In genomic region chr11:46054311-46054710, GRCm38 (mm10) we compare ENCODE assay signal across 26 mouse cellular contexts. TPM values are rescaled to one million over a fixed set of nuclear protein-coding genes. Genes with fewer than 3 reads are reported as not detected.
DNase-seq lines count a peak whose midpoint lies in the region; ATAC-seq lines count a peak whose summit lies in the region.
"Had no signal": no experiment of that assay in that cellular context is flagged by ENCODE, and none has a peak within 500 bp of the region (broad histone marks: within the 10 kb centered on the region; RNA-seq: fewer than 3 reads in every experiment).

No protein-coding gene starts in this region.

- H3K9ac ChIP-seq in heart, embryonic 16.5 days (ENCODE audit: low read length) = no peak overlapping the region
- H3K9ac ChIP-seq: embryonic facial prominence, embryonic 12.5 days; hindbrain, embryonic 13.5 days; liver, embryonic 12.5 days; liver, postnatal 0 days; midbrain, embryonic 12.5 days; neural tube, embryonic 13.5 days had no signal

- H3K27me3 ChIP-seq in heart, embryonic 10.5 days (ENCODE audit: insufficient read depth, poor library complexity, severe bottlenecking) = no peaks in the 10 kb centered on the region
- H3K27me3 ChIP-seq in heart, embryonic 16.5 days (ENCODE audit: control insufficient read depth, insufficient read depth, low read length) = no peaks in the 10 kb centered on the region
- H3K27me3 ChIP-seq: embryonic facial prominence, embryonic 12.5 days; neural tube, embryonic 13.5 days had no signal

- DNase-seq in cerebellum, postnatal 10 days = peak; percentile 55 to 60
- no peak for DNase-seq in cerebellum, adult 9-10 months
- no peak for DNase-seq in heart, embryonic 10.5 days (ENCODE audit: low spot score)
- DNase-seq in heart, postnatal 14 days = no peak
- no peak for DNase-seq in heart, postnatal 4 days
- DNase-seq in induced T-regulatory cell, adult 2 months (ENCODE audit: low read depth) = peak; percentile 37
- DNase-seq: adrenal gland, adult 8-10 months; cerebellum, adult 2 months; gastrocnemius, postnatal 25 days; kidney, adult 9 months; kidney, postnatal 10 days; layer of hippocampus, postnatal 36 days; left cerebral cortex, postnatal 4 days; liver, postnatal 0 days; lung, postnatal 36 days; right cerebral cortex, postnatal 4 days; thymus, adult 2 months; thymus, postnatal 4 days had no signal

- whole genome bisulfite sequencing in heart, embryonic 10.5 days = 12% methylated on average over 5 of the region's 5 CpGs
- WGBS in heart, embryonic 16.5 days = 40% methylated on average over 5 of the region's 5 CpGs

- no peaks in the 10 kb centered on the region for H3K36me3 ChIP-seq in heart, embryonic 10.5 days
- no peaks in the 10 kb centered on the region for H3K36me3 ChIP-seq in heart, embryonic 16.5 days (ENCODE audit: control insufficient read depth, insufficient read depth)
- H3K36me3 ChIP-seq: embryonic facial prominence, embryonic 12.5 days; hindbrain, embryonic 13.5 days; liver, embryonic 12.5 days; midbrain, embryonic 12.5 days; neural tube, embryonic 13.5 days had no signal

- ATAC-seq in heart, embryonic 16.5 days (replicated peaks; ENCODE audit: extremely low read depth, insufficient read depth, low FRiP score) = no peak
- ATAC-seq: forebrain, embryonic 14.5 days; intestine, postnatal 0 days; liver, postnatal 0 days had no signal

- H3K4me3 ChIP-seq in heart, embryonic 10.5 days = no peak overlapping the region
- H3K4me3 ChIP-seq in heart, embryonic 16.5 days (ENCODE audit: low read length) = no peak overlapping the region
- H3K4me3 ChIP-seq: embryonic facial prominence, embryonic 12.5 days; hindbrain, embryonic 13.5 days; liver, embryonic 12.5 days; midbrain, embryonic 12.5 days; neural tube, embryonic 13.5 days had no signal

- H3K27ac ChIP-seq in heart, embryonic 10.5 days = peak overlapping the region; percentile 94; the same call in 1 of the 2 replicates
- peak overlapping the region; percentile 33 for H3K27ac ChIP-seq in heart, embryonic 16.5 days (ENCODE audit: low read length)
- H3K27ac ChIP-seq: hindbrain, embryonic 13.5 days; liver, embryonic 12.5 days; midbrain, embryonic 12.5 days had no signal

- H3K9me3 ChIP-seq in heart, embryonic 10.5 days = no peaks in the 10 kb centered on the region
- no peaks in the 10 kb centered on the region for H3K9me3 ChIP-seq in heart, embryonic 16.5 days (replicated peaks; ENCODE audit: control insufficient read depth, low read length)
- H3K9me3 ChIP-seq: embryonic facial prominence, embryonic 12.5 days; hindbrain, embryonic 13.5 days; liver, embryonic 12.5 days; midbrain, embryonic 12.5 days; neural tube, embryonic 13.5 days had no signal

- no peak overlapping the region for H3K4me2 ChIP-seq in heart, embryonic 16.5 days (ENCODE audit: low read depth, low read length)
- H3K4me2 ChIP-seq: embryonic facial prominence, embryonic 12.5 days; hindbrain, embryonic 13.5 days; liver, embryonic 12.5 days; midbrain, embryonic 12.5 days; neural tube, embryonic 13.5 days had no signal

- peaks cover 21% of the 10 kb centered on the region for H3K4me1 ChIP-seq in heart, embryonic 10.5 days
- peaks cover 18% of the 10 kb centered on the region for H3K4me1 ChIP-seq in heart, embryonic 16.5 days (ENCODE audit: control insufficient read depth, insufficient read depth, low read length)

- intact Hi-C loops in heart, postnatal 14 days (cut with DNase I) = no loop called here

RNA-seq across cellular contexts. Expression of gene Adam19, which starts 1.5 kb away (rescaled TPM):
- 24.2 and 32.9 TPM in 2 replicates for polyA plus RNA-seq in heart, embryonic 10.5 days (2016; fragmentation: Nextera tagmentation; extraction: Ambion mirVana)
- 10 to 100 TPM; 56.8 to 77.7 TPM for total RNA-seq in heart, postnatal 14 days (2021)
- polyA plus RNA-seq in heart, embryonic 16.5 days (2015; fragmentation: Nextera tagmentation; extraction: Ambion mirVana) = 21.3 and 24.4 TPM in 2 replicates
- total RNA-seq in heart, postnatal 4 days (2021) = 100 to 1,000 TPM; 161 to 163 TPM

RNA-seq across cellular contexts. Expression of gene Gm12166, which starts 2.2 kb away (rescaled TPM):
- polyA plus RNA-seq in heart, embryonic 10.5 days (2016; fragmentation: Nextera tagmentation; extraction: Ambion mirVana) = 4.3 and 4.5 TPM in 2 replicates
- 1 to 10 TPM; 2.3 to 3.1 TPM for total RNA-seq in heart, postnatal 14 days (2021)
- polyA plus RNA-seq in heart, embryonic 16.5 days (2015; fragmentation: Nextera tagmentation; extraction: Ambion mirVana) = 3.0 and 10.7 TPM in 2 replicates
- total RNA-seq in heart, postnatal 4 days (2021) = 1 to 10 TPM; 2.7 to 4.0 TPM

Comparison
In these comparisons a context has a peak if more than half of its experiments do, and no peak if none do; other contexts are left out.
1. DNase-seq: peak in cerebellum, postnatal 10 days (2 of 2) and induced T-regulatory cell, adult 2 months (single experiment); none in cerebellum, adult 9-10 months (single experiment), heart, embryonic 10.5 days (single experiment), heart, postnatal 14 days (0 of 2) and heart, postnatal 4 days (single experiment).